Mouse (Mus musculus) hindbrain, postnatal 0 days (tissue): ENCODE data around the gene Gm45233. TPM values are rescaled to one million over a fixed set of nuclear protein-coding genes. Genes with fewer than 3 reads are reported as not detected.

Experiments
- ATAC-seq: fragments of 200-750 bp; cut with Nextera tagmentation; 2 replicates; pipeline ENCODE4 v1.8.0; 2017; ENCODE audit warnings: mild to moderate bottlenecking, moderate TSS enrichment, moderate library complexity
- DNase-seq: peaks from one replicate; pipeline ENCODE4 v3.0.0-alpha.2; 2015; ENCODE audit warnings: low spot score
- H3K27ac ChIP-seq: fragments of 300-500 bp; sonication (generic); 2 replicates; pipeline ENCODE4 v1.5.1; 2014; ENCODE audit warnings: mild to moderate bottlenecking
- H3K27me3 ChIP-seq: fragments of 300-500 bp; sonication (generic); 2 replicates; pipeline ENCODE4 v1.6.1; 2014; ENCODE audit warnings: low read length, mixed read lengths; ENCODE audit not compliant: insufficient read depth
- H3K36me3 ChIP-seq: fragments of 300-500 bp; sonication (generic); 2 replicates; pipeline ENCODE4 v1.6.1; 2014; ENCODE audit warnings: low read length, mixed read lengths; ENCODE audit not compliant: insufficient read depth
- H3K4me1 ChIP-seq: fragments of 300-500 bp; sonication (generic); 2 replicates; pipeline ENCODE4 v1.6.1; 2014; ENCODE audit warnings: antibody characterized with exemption, low read length, mixed read lengths; ENCODE audit not compliant: insufficient read depth
- H3K4me2 ChIP-seq: fragments of 300-500 bp; sonication (generic); 2 replicates; pipeline ENCODE4 v1.6.1; 2014; ENCODE audit warnings: low read depth, mild to moderate bottlenecking, low read length, moderate library complexity, mixed read lengths
- H3K4me3 ChIP-seq: fragments of 300-500 bp; sonication (generic); 2 replicates; pipeline ENCODE4 v1.5.1; 2014; ENCODE audit warnings: low read length
- H3K9ac ChIP-seq: fragments of 300-500 bp; sonication (generic); replicated peaks from 2 replicates; pipeline ENCODE4 v1.6.1; 2014; ENCODE audit warnings: mild to moderate bottlenecking, low read length, moderate library complexity, mixed read lengths
- H3K9me3 ChIP-seq: fragments of 300-500 bp; sonication (generic); 2 replicates; pipeline ENCODE4 v1.6.1; 2016; ENCODE audit warnings: low read length, mixed read lengths
- CTCF ChIP-seq: IDR thresholded peaks from 2 replicates; pipeline ENCODE4 v1.5.1; 2016; ENCODE audit warnings: antibody characterized with exemption, control low read depth, low read depth
- WGBS: fragments of 180-500 bp; shearing (Covaris S2); extraction: QIAGEN DNeasy Blood & Tissue Kit; methylation state at CpG from one replicate; pipeline ENCODE4 v1.1.7; 2014; 5-methylcytosine and 5-hydroxymethylcytosine counted together
- microRNA-seq, 2 experiments: library from miRNA; unstranded; fragments of <30 nt; microRNA quantifications; one replicate each; pipeline ENCODE4; 2016
- polyA plus RNA-seq: library from polyadenylated mRNA; unstranded; fragments of >200 nt; fragmentation: Nextera tagmentation; extraction: Ambion mirVana; gene quantifications from 2 replicates; pipeline ENCODE4 v1.2.1, GENCODE M21; 2015
- total RNA-seq: library from RNA; depleted of rRNA; stranded (reverse); fragments of >200 nt; gene quantifications from 2 replicates; pipeline ENCODE4 v1.2.3, GENCODE M21; 2014; rRNA removed

Gm45233 gene
- total and polyA plus RNA-seq, 2 experiments from 2014 or later = 0.43 to 2.6 TPM

DNA sequence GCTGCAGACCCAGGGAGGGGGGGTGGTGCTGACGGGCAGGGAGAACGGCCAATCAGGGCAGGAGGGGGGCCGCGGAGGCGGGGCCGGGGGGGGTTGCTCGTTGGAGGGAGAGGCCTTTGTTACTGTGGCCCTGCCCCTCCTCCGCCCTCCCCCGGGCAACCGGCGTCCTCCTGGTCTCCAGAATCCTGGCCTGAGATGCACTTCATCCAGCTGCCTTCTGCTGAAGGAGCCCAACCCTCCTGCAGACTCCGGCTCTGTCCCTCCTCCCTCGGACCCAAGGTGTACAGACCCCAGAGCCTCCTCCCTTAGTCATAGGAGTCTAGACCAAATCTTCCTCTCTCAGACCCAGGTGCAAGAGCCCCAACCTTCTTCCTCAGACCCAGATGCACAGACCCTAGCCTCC, 46.3 kb downstream of the Gm45233 start:
- 0% methylated on average over 7 of the region's 13 CpGs for WGBS
- DNase-seq (peak; percentile 88), ATAC-seq (peak; percentile 89)
- peak overlapping the region; percentile 73 for H3K4me2 ChIP-seq
- H3K4me3 ChIP-seq = peak overlapping the region; percentile 78
- no peaks in the 10 kb centered on the region for H3K36me3 ChIP-seq
- H3K27ac ChIP-seq = peak overlapping the region; percentile 82
- no peaks in the 10 kb centered on the region for H3K27me3 ChIP-seq
- TF ChIP-seq CTCF = no peak
- peak overlapping the region; percentile 91 for H3K9ac ChIP-seq
- no peaks in the 10 kb centered on the region for H3K9me3 ChIP-seq
- H3K4me1 ChIP-seq = peaks cover 8% of the 10 kb centered on the region; the same call in 1 of the 2 replicates

DNA sequence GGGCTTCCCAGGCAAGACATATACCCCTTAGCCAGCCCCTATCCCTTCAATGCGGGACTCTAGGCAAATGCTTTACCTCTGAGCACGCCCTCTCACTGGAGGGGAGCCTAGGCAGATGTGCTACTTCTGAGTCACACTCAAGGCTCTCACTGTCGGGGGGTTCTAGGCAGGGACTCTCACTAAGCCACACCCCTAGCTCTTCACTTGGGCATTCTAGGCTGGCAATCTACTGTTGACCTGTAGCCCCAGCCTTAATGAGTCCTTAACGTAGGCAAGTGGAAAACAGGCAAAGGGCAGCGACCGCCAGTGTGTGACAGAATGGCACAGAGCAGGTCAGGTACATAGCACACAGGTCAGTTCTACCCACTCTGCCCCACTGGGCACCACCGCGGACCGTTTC, 46.9 kb downstream of the Gm45233 start:
- peak overlapping the region; percentile 78; the same call in 1 of the 2 replicates for H3K4me3 ChIP-seq
- DNase-seq = no peak
- H3K9ac ChIP-seq = no peak overlapping the region
- H3K9me3 ChIP-seq = no peaks in the 10 kb centered on the region
- H3K4me2 ChIP-seq = no peak overlapping the region
- H3K36me3 ChIP-seq = no peaks in the 10 kb centered on the region
- ATAC-seq = no peak
- no peak for TF ChIP-seq CTCF
- H3K27me3 ChIP-seq = no peaks in the 10 kb centered on the region
- H3K27ac ChIP-seq = peak overlapping the region; percentile 82; the same call in 1 of the 2 replicates
- 68% methylated on average over 9 of the region's 9 CpGs for WGBS
- H3K4me1 ChIP-seq = peaks cover 8% of the 10 kb centered on the region; the same call in 1 of the 2 replicates

DNA sequence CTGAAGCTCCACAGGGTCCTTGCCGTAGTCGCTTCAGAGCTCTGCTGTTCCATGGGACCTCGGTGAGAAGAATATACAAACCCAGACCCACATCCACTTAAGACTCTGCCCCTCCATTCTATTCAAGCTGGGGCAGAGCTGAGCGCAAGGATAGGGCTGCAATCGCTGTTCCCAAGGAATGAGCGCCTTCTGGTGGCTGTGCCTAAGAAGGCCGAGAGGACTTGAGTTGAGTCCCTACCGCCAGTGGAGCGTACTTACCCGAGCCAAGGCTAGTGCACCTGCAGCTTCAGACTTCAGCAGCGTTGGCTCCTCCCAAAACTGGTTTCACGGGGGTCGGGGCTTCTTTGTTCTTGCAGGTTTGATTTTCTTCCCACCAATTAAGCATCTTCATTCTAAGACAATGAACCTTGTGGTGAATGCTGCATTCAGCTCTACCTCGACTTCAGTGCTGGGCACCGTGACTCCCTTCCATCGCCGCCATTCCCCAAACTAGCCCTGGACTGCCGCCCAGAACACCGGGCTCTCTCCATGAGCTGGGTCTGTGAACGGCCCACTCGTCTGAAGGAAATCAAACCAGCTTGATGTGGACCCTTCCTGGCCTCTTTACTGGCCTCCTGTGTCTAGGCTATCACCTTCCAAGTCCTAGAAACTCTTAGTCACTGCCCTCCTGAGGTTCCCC, 51.6 kb downstream of the Gm45233 start:
- peak overlapping the region; percentile 28; the same call in 1 of the 2 replicates for H3K4me2 ChIP-seq
- TF ChIP-seq CTCF = peak; percentile 89
- 13% methylated on average over 21 of the region's 21 CpGs for WGBS
- ATAC-seq (peak; percentile 80), DNase-seq (peak; percentile 86)
- H3K4me1 ChIP-seq = no peaks in the 10 kb centered on the region
- H3K9me3 ChIP-seq = no peaks in the 10 kb centered on the region
- H3K4me3 ChIP-seq = no peak overlapping the region
- no peak overlapping the region for H3K27ac ChIP-seq
- no peaks in the 10 kb centered on the region for H3K27me3 ChIP-seq
- no peaks in the 10 kb centered on the region for H3K36me3 ChIP-seq
- H3K9ac ChIP-seq = no peak overlapping the region

DNA sequence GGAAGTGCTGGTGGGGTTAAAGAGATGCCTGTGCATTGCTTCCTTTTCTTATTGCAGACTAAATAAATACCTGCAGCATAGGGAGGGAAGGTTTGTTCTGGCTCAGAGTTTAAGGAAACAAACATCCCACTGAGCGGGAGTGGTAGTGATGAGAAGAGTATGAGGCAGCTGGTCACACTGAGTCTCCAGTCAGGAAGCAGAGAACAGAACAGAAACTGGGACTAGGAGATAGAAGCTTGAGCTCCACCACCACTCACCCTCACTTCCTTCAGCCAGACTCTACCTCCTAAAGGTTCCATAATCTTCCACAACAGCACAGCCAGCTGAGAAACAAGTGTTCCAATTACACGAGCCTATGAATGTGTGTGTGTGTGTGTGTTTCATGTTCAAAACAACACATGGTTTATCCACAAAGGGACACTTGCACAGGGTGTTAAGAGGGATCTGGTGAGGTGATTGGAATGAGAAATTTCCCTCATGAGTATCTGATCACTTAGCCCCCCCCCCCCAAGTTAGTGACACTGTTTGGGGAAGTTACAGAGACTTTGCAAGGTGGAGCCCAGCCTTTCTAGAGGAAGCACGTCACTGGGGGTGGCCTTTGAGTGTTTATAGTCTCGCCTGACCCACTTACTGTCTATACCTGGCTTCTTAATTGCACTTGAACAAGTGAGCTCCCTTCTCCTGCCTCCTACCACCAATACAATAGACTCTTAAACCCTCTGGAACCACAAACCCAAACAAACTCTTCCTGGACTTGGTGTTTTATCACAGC, 68.0 kb downstream of the Gm45233 start:
- Histone ChIP-seq H3K9me3 (no peaks in the 10 kb centered on the region), H3K4me2 (no peak overlapping the region), H3K36me3 (no peaks in the 10 kb centered on the region), H3K9ac (no peak overlapping the region), H3K27ac (no peak overlapping the region), H3K4me3 (no peak overlapping the region), H3K4me1 (no peaks in the 10 kb centered on the region), H3K27me3 (no peaks in the 10 kb centered on the region)
- TF ChIP-seq CTCF = no peak
- DNase-seq = no peak
- WGBS = 71% methylated on average over 4 of the region's 4 CpGs
- ATAC-seq = no peak

DNA sequence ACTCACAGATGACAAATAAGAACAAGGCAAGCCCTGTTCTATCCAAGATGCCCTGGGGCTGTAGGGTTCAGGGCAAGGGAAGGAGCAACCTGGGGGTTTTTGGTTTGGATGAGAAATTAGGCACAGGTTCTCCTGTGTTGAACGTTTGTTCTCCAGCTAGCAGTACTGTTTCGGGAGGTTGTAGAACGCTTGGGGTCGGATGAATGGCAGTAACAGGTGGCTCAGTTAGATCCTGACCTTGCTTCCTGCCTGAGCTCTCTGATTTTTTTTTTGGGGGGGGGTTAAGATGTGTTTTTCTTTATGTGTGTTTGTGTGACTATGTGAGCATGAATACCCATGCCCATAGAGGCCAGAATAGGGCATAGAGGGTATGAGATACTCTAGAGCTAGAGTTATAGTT, 68.6 kb downstream of the Gm45233 start:
- Histone ChIP-seq H3K9me3 (no peaks in the 10 kb centered on the region), H3K36me3 (no peaks in the 10 kb centered on the region), H3K4me1 (no peaks in the 10 kb centered on the region), H3K27me3 (no peaks in the 10 kb centered on the region), H3K9ac (no peak overlapping the region), H3K27ac (no peak overlapping the region), H3K4me3 (no peak overlapping the region), H3K4me2 (no peak overlapping the region)
- 83% methylated on average over 4 of the region's 4 CpGs for WGBS
- ATAC-seq (no peak), DNase-seq (no peak)
- TF ChIP-seq CTCF = no peak

Small RNA genes lying within 50 kb of the gene (microRNA-seq; reads per million reads assigned to microRNA genes)
- 0.53 to 1.4 reads per million in 2 experiments for gene Mir7051

Other genes with a start within 250 kb of the Gm45233 start
- 14.3 and 21.2 TPM in 2 replicates for gene Zfp715, start 130.8 kb upstream of the Gm45233 start, total RNA-seq
- gene Zfp715, start 130.8 kb upstream of the Gm45233 start, polyA plus RNA-seq = 11.8 and 13.4 TPM in 2 replicates
- not detected in 2 replicates for gene Siglecf, start 92.8 kb upstream of the Gm45233 start, total RNA-seq
- 0.26 and 0.30 TPM in 2 replicates for gene Siglecf, start 92.8 kb upstream of the Gm45233 start, polyA plus RNA-seq
- gene Siglecg, start 35.9 kb upstream of the Gm45233 start, total RNA-seq = 0.22 TPM in 1 of 2 replicates, not detected in the other
- gene Siglecg, start 35.9 kb upstream of the Gm45233 start, polyA plus RNA-seq = not detected in 2 replicates
- not detected in 2 replicates for gene Lim2, start 16.5 kb upstream of the Gm45233 start, total RNA-seq
- not detected in 2 replicates for gene Lim2, start 16.5 kb upstream of the Gm45233 start, polyA plus RNA-seq
- not detected in 2 replicates for gene Nkg7, start 7.1 kb upstream of the Gm45233 start, total RNA-seq
- gene Nkg7, start 7.1 kb upstream of the Gm45233 start, polyA plus RNA-seq = 0.28 TPM in 1 of 2 replicates, not detected in the other
- not detected in 2 replicates for gene Cldnd2, start 3.3 kb upstream of the Gm45233 start, total RNA-seq
- not detected in 2 replicates for gene Cldnd2, start 3.3 kb upstream of the Gm45233 start, polyA plus RNA-seq
- gene Etfb, start within 50 bp of the Gm45233 start, total RNA-seq = 42.1 and 42.9 TPM in 2 replicates
- gene Etfb, start within 50 bp of the Gm45233 start, polyA plus RNA-seq = 148 and 149 TPM in 2 replicates
- gene Vsig10l, start 19.0 kb downstream of the Gm45233 start, total RNA-seq = 15.8 and 20.1 TPM in 2 replicates
- 23.1 and 25.8 TPM in 2 replicates for gene Vsig10l, start 19.0 kb downstream of the Gm45233 start, polyA plus RNA-seq
- 64.7 and 69.9 TPM in 2 replicates for gene Iglon5, start 45.9 kb downstream of the Gm45233 start, total RNA-seq
- 8.0 and 8.6 TPM in 2 replicates for gene Iglon5, start 45.9 kb downstream of the Gm45233 start, polyA plus RNA-seq
- gene 4931406B18Rik, start 61.8 kb downstream of the Gm45233 start, total RNA-seq = 0.05 TPM in 1 of 2 replicates, not detected in the other
- not detected in 2 replicates for gene 4931406B18Rik, start 61.8 kb downstream of the Gm45233 start, polyA plus RNA-seq
- gene Cd33, start 100.3 kb downstream of the Gm45233 start, total RNA-seq = 1.4 and 2.0 TPM in 2 replicates
- gene Cd33, start 100.3 kb downstream of the Gm45233 start, polyA plus RNA-seq = 1.8 and 2.0 TPM in 2 replicates
- 8.0 and 8.3 TPM in 2 replicates for gene Zfp658, start 118.1 kb downstream of the Gm45233 start, total RNA-seq
- 2.5 and 3.3 TPM in 2 replicates for gene Zfp658, start 118.1 kb downstream of the Gm45233 start, polyA plus RNA-seq
- 10.8 and 11.6 TPM in 2 replicates for gene Zfp719, start 135.5 kb downstream of the Gm45233 start, total RNA-seq
- 4.7 and 5.3 TPM in 2 replicates for gene Zfp719, start 135.5 kb downstream of the Gm45233 start, polyA plus RNA-seq
- gene Zfp819, start 163.0 kb downstream of the Gm45233 start, total RNA-seq = 1.0 TPM in 1 of 2 replicates, not detected in the other
- gene Zfp819, start 163.0 kb downstream of the Gm45233 start, polyA plus RNA-seq = 0.40 and 0.62 TPM in 2 replicates
- gene Ceacam18, start 190.6 kb downstream of the Gm45233 start, total RNA-seq = not detected in 2 replicates
- gene Ceacam18, start 190.6 kb downstream of the Gm45233 start, polyA plus RNA-seq = 0.08 TPM in 1 of 2 replicates, not detected in the other
- not detected in 2 replicates for gene Siglece, start 216.0 kb downstream of the Gm45233 start, total RNA-seq
- 0.40 and 0.48 TPM in 2 replicates for gene Siglece, start 216.0 kb downstream of the Gm45233 start, polyA plus RNA-seq
- 32.4 and 36.4 TPM in 2 replicates for gene Ctu1, start 227.9 kb downstream of the Gm45233 start, total RNA-seq
- gene Ctu1, start 227.9 kb downstream of the Gm45233 start, polyA plus RNA-seq = 14.5 and 14.7 TPM in 2 replicates
- gene Klk14, start 246.3 kb downstream of the Gm45233 start, total RNA-seq = not detected in 2 replicates
- gene Klk14, start 246.3 kb downstream of the Gm45233 start, polyA plus RNA-seq = not detected in 2 replicates